Mouse (Mus musculus) heart, postnatal 0 days (tissue): ENCODE measurements around the gene Gpatch11. TPM values are rescaled to one million over a fixed set of nuclear protein-coding genes. Genes with fewer than 3 reads are reported as not detected.

Experiments used
- ATAC-seq: fragments of 200-750 bp; cut with Nextera tagmentation; 2 replicates; pipeline ENCODE4 v1.8.0; 2017; ENCODE audit warnings: low read depth, moderate number of reproducible peaks, moderate library complexity; ENCODE audit not compliant: insufficient read depth
- DNase-seq: peaks from one replicate; pipeline ENCODE4 v3.0.0-alpha.2; 2016; ENCODE audit warnings: low spot score
- H3K27ac ChIP-seq: fragments of 300-500 bp; sonication (generic); 2 replicates; pipeline ENCODE4 v1.5.1; 2014; ENCODE audit warnings: low read depth, mild to moderate bottlenecking
- H3K27me3 ChIP-seq: fragments of 300-500 bp; sonication (generic); 2 replicates; pipeline ENCODE4 v1.6.1; 2014; ENCODE audit warnings: low read length, mixed read lengths; ENCODE audit not compliant: control insufficient read depth, insufficient read depth
- H3K36me3 ChIP-seq: fragments of 300-500 bp; sonication (generic); replicated peaks from 2 replicates; pipeline ENCODE4 v1.6.1; 2014; ENCODE audit warnings: low read length, mixed read lengths; ENCODE audit not compliant: control insufficient read depth, insufficient read depth
- H3K4me1 ChIP-seq: fragments of 300-500 bp; sonication (generic); 2 replicates; pipeline ENCODE4 v1.6.1; 2014; ENCODE audit warnings: antibody characterized with exemption; ENCODE audit not compliant: control insufficient read depth, insufficient read depth
- H3K4me2 ChIP-seq: fragments of 300-500 bp; sonication (generic); 2 replicates; pipeline ENCODE4 v1.6.1; 2014; ENCODE audit warnings: low read depth, mild to moderate bottlenecking, low read length, moderate library complexity
- H3K4me3 ChIP-seq: fragments of 300-500 bp; sonication (generic); 2 replicates; pipeline ENCODE4 v1.5.1; 2014; ENCODE audit warnings: low read depth, low read length
- H3K9ac ChIP-seq: fragments of 300-500 bp; sonication (generic); replicated peaks from 2 replicates; pipeline ENCODE4 v1.6.1; 2014; ENCODE audit warnings: low read depth, low read length, mixed read lengths
- H3K9me3 ChIP-seq: fragments of 300-500 bp; sonication (generic); replicated peaks from 2 replicates; pipeline ENCODE4 v1.6.1; 2016; ENCODE audit warnings: low read length; ENCODE audit not compliant: control insufficient read depth
- CTCF ChIP-seq: IDR thresholded peaks from 2 replicates; pipeline ENCODE4 v1.5.1; 2016; ENCODE audit warnings: antibody characterized with exemption, control low read depth, low read depth
- EP300 ChIP-seq: IDR thresholded peaks from 2 replicates; pipeline ENCODE4 v1.6.1; 2016; ENCODE audit warnings: antibody characterized with exemption, low read depth
- WGBS: fragments of 180-500 bp; shearing (Covaris S2); extraction: QIAGEN DNeasy Blood & Tissue Kit; methylation state at CpG from one replicate; pipeline ENCODE4 v1.1.7; 2014; 5-methylcytosine and 5-hydroxymethylcytosine counted together
- polyA plus RNA-seq: library from polyadenylated mRNA; unstranded; fragments of >200 nt; fragmentation: Nextera tagmentation; extraction: Ambion mirVana; gene quantifications from 2 replicates; pipeline ENCODE4 v1.2.1, GENCODE M21; 2015
- total RNA-seq: library from RNA; depleted of rRNA; stranded (reverse); fragments of >200 nt; gene quantifications from 2 replicates; pipeline ENCODE4 v1.2.3, GENCODE M21; 2014; ENCODE audit warnings: low replicate concordance; rRNA removed

The Gpatch11 gene
- total and polyA plus RNA-seq, 2 experiments from 2014 or later = 3.8 to 43.7 TPM

DNA sequence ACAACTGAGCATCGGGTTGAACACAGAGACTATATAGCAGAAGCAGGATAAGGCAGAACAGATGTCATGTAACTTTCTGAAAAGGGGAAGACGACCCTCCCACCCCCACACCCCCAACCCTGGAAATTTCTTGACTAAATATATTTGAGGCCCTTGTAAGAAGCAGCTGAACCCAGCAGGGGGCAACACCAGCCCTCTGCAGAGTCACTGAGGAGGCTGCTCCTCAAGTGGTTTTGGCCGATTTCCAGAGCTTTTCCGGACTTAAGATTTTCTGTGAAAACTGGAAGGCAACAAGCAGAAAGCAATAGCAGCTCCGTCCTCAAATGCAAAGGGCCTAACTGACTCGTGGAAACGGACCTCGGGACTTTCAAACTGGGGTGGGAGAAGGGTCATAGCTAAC lies 60.0 kb downstream of the Gpatch11 start:
- peak overlapping the region; percentile 53 for H3K4me2 ChIP-seq
- H3K9me3 ChIP-seq = no peaks in the 10 kb centered on the region
- no peak; the same call in 1 of the 2 replicates for ATAC-seq
- no peaks in the 10 kb centered on the region for H3K4me1 ChIP-seq
- H3K4me3 ChIP-seq = peak overlapping the region; percentile 27
- peak; percentile 47 for DNase-seq
- no peaks in the 10 kb centered on the region for H3K27me3 ChIP-seq
- H3K27ac ChIP-seq = no peak overlapping the region
- TF ChIP-seq CTCF (peak; percentile 65), EP300 (no peak)
- 19% methylated on average over 8 of the region's 8 CpGs for WGBS
- no peaks in the 10 kb centered on the region for H3K36me3 ChIP-seq
- no peak overlapping the region for H3K9ac ChIP-seq

Other genes starting within 250 kb of the Gpatch11 start
- 29.1 and 44.3 TPM in 2 replicates for gene Strn, start 98.4 kb upstream of the Gpatch11 start, total RNA-seq
- 8.0 and 8.2 TPM in 2 replicates for gene Strn, start 98.4 kb upstream of the Gpatch11 start, polyA plus RNA-seq
- 38.6 and 56.7 TPM in 2 replicates for gene Heatr5b, start 203 bp upstream of the Gpatch11 start, total RNA-seq
- gene Heatr5b, start 203 bp upstream of the Gpatch11 start, polyA plus RNA-seq = 13.8 and 16.3 TPM in 2 replicates
- gene Eif2ak2, start 47.0 kb downstream of the Gpatch11 start, total RNA-seq = 4.7 and 15.6 TPM in 2 replicates
- gene Eif2ak2, start 47.0 kb downstream of the Gpatch11 start, polyA plus RNA-seq = 7.4 and 11.6 TPM in 2 replicates
- gene Sult6b1, start 71.4 kb downstream of the Gpatch11 start, total RNA-seq = not detected in 2 replicates
- 0.14 TPM in 1 of 2 replicates, not detected in the other for gene Sult6b1, start 71.4 kb downstream of the Gpatch11 start, polyA plus RNA-seq
- 21.4 and 56.7 TPM in 2 replicates for gene Cebpzos, start 80.9 kb downstream of the Gpatch11 start, total RNA-seq
- 134 and 145 TPM in 2 replicates for gene Cebpzos, start 80.9 kb downstream of the Gpatch11 start, polyA plus RNA-seq
- gene Cebpz, start 101.5 kb downstream of the Gpatch11 start, total RNA-seq = 6.1 and 9.4 TPM in 2 replicates
- gene Cebpz, start 101.5 kb downstream of the Gpatch11 start, polyA plus RNA-seq = 27.9 and 28.4 TPM in 2 replicates
- 21.5 and 31.8 TPM in 2 replicates for gene Ndufaf7, start 101.6 kb downstream of the Gpatch11 start, total RNA-seq
- gene Ndufaf7, start 101.6 kb downstream of the Gpatch11 start, polyA plus RNA-seq = 60.7 and 61.6 TPM in 2 replicates
- gene Prkd3, start 185.2 kb downstream of the Gpatch11 start, total RNA-seq = 36.8 and 39.7 TPM in 2 replicates
- gene Prkd3, start 185.2 kb downstream of the Gpatch11 start, polyA plus RNA-seq = 11.7 and 12.4 TPM in 2 replicates
- 8.2 and 26.3 TPM in 2 replicates for gene Qpct, start 216.3 kb downstream of the Gpatch11 start, total RNA-seq
- gene Qpct, start 216.3 kb downstream of the Gpatch11 start, polyA plus RNA-seq = 21.2 TPM in 2 replicates